Mouse (Mus musculus): ENCODE data around the gene Smyd1.
"Not testable (repeated sequence)": the region's sequence is repeated elsewhere in the genome, so short reads cannot be mapped to it uniquely, and the experiment has no call there.

The Smyd1 gene

DNA sequence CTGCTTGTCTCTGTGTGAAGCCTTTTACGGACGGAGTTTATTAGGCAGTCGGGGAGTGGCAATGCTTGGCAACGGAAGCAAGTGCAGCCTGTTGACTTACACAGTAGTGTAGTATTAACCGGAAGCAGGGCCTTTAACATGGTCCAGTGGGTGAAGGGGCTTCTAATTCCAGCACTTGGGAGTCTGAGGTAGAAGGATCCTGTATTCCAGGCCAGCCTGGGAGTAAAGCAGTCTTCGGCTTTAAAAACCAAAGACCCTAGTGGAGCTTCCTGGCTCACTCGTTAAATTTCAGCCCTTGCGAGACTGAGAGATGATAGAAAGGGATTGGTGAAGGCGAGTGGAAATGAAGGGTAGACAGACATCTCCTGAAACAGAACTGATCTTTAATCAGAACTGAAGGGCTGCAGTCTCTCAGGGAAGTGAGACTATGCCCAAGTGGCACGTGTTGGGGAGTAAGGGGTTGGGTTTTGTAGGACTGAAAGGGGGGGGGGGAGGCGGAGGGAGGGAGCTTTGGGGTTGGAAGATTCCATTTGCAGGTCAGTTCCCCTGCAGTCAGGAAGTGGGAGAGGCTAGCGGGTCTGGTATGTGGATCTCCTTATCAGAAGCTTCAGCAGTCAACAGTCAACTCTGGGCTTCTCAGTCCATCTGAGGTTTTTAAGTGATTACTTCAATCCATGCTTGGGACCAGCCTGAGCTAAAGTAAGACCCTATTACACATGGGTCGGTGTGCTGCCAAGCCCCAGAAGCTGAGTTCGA is 51.6 kb downstream of the Smyd1 start:
- in situ Hi-C loops (cut with MboI; ENCODE audit: low pct_unique_long_range_greater_than_20kb in 1 of 2, low sequenced_read_pairs in 2 of 2, unreplicated experiment in 1 of 2): no loop called here

DNA sequence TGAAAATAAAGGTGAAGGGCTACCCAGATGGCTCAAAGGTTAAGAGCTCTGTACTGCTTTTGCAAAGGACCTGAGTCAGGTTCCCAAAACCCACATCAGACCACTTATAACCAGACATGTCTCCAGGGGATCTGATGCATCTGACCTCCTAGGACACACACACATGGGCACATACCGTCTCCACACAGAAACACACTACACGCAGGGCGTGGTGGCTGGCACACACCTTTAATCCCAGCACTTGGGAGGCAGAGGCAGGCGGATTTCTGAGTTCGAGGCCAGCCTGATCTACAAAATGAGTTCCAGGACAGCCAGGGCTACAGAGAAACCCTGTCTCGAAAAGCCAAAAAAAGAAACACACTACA is 52.4 kb downstream of the Smyd1 start:
- in situ Hi-C loops (cut with MboI; ENCODE audit: low pct_unique_long_range_greater_than_20kb in 1 of 2, low sequenced_read_pairs in 2 of 2, unreplicated experiment in 1 of 2): not testable (repeated sequence)

DNA sequence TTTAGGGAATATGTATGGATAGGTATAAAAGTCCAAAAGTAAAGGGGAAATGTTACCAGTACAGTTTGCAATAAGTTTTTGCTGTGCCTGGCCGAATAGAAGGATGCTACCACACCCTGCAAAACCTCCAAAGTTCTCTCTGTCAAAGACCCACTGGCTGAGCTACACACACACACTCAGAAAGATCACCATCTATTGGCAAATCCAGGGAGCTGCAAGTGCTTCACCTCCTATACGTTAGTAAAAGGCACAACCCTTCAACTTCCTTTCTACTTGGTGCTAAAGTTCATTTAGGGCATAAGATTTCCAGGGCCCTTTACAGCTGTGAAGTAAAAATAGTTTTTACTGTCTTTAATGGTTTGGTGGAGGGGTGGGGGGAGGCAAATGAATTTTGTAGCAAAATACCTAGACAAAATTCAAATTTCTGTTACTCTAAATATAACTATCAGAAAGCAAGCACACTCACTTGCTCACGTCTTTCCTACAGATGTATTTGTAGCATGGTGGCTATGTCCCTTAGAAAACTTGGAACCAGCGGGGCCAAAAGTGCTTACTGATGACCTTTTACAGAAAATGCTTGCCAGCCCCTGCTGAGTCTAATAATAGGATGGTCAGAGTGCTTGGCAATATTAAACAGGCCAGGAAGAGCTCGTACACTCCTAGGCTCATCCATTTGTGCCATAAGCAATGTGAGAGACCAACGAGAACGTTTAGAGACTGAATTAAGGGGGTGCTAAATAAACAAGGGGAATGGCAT is 52.9 kb downstream of the Smyd1 start:
- in situ Hi-C loops (cut with MboI; ENCODE audit: low pct_unique_long_range_greater_than_20kb in 1 of 2, low sequenced_read_pairs in 2 of 2, unreplicated experiment in 1 of 2): no loop called here

DNA sequence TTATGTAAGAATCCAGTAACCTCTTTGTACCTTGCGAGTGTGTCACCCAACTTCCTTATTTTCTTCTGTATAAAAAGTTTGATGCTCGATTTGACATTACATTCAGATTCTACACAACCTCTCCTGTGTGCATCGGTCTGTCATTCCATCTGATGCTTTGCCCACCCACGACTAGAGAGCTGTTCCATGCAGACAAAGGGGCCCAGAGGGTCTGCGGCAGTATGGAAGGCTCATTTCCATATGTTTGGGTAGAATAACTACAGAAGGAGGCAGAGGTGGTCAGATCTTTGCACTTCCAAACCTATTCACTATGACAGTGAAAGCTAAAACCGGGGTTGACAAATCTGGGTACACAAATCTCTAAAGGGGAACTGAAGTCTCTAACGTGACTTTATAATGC is 54.4 kb downstream of the Smyd1 start:
- in situ Hi-C loops (cut with MboI; ENCODE audit: low pct_unique_long_range_greater_than_20kb in 1 of 2, low sequenced_read_pairs in 2 of 2, unreplicated experiment in 1 of 2): not testable (repeated sequence)

DNA sequence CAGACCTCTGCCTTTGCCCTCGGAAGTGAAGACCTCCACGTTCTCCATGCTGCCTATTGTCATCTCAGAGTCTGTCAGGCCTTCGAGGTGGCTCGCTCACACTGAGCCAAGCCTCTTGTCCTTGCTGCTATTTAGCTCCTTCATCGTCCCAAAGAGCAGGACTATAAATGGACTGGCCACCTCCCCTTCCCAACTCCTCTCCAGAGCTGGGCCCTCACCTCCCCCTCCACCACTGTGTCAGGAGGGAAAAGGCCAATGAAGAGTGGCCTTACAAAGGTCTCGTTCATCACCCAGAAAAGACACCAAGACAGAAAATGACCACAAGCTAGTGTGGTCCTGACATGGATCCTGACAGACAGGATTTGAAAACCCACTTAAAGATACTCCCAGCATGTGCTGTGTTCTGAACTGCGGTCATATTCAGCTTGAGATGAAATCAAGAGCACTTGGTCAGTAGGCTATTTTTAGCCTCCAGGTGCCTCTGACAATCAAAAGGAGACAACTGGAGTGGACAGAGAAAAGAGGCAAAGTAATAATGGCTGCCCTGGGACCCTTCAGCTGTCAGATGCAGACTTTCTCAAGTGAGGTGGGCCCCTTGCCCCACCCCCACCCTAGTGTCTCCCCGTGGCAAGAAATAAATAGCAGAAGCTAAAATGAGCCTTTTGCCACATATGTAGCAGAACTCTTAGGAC is 59.7 kb downstream of the Smyd1 start:
- in situ Hi-C loops (cut with MboI; ENCODE audit: low pct_unique_long_range_greater_than_20kb in 1 of 2, low sequenced_read_pairs in 2 of 2, unreplicated experiment in 1 of 2): no loop called here

DNA sequence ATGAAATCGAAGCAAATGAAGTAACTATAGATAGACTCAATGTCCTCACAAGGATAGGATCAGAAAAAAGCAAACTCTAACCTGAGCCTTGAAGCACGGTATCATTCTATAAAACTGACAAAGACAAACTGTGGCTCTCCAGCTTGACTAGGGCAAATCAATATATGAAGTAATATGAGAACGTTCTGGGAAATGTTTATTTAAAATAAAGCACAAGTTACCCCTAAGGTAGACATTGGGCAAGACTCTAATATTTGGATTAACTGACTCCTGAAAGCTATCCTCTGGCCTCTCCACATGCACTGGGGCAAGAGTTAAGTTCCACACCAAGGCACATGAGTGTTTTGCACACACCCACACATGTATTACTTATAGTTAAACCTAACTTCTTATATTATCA is 61.0 kb downstream of the Smyd1 start:
- in situ Hi-C loops (cut with MboI; ENCODE audit: low pct_unique_long_range_greater_than_20kb in 1 of 2, low sequenced_read_pairs in 2 of 2, unreplicated experiment in 1 of 2): no loop called here

DNA sequence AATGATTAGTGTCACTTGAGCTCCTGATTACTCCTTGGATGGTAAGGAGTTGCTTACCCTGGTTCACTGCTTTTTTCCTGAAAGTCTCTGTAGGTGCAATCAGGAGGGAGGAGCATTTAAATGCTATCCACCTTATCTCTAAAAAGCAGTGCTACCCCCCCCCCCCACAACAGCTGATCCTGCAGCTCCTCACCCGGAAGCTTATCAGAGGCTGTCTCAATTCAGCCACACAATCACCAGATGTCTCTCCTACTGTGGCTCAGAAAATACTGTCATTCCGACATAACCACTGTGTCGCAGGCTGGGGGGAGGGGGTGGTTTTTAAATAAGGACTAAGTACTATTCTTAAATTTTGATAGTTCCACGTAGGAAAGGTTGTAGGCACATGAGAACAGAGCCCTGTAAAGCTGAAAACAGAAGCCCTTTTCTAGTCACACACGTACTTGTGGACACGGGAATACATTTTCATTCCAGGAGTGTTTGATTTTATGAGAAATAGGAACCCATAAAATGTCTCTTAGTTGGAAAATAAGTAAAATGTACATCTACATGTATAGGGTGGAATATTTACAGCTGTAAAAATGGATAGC is 61.9 kb downstream of the Smyd1 start:
- in situ Hi-C loops (cut with MboI; ENCODE audit: low pct_unique_long_range_greater_than_20kb in 1 of 2, low sequenced_read_pairs in 2 of 2, unreplicated experiment in 1 of 2): no loop called here

DNA sequence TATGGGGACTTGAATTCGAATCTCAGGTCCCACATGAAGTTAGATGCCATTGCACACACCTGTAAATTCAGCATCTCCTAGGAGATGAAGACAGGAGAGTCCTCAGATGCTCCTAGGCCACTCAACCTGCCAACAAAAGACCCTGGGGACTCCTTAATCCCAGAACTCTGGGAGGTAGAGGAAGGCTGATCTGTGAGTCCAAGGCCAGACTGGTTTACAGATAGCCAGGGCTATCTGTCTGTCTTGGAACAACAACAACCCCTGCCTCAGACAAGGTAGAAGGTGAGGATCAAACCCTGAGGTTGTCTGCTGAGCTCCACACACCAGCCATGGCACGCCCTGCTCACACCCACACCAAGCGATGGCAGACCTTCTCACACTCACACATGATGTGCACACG is 62.9 kb downstream of the Smyd1 start:
- in situ Hi-C loops (cut with MboI; ENCODE audit: low pct_unique_long_range_greater_than_20kb in 1 of 2, low sequenced_read_pairs in 2 of 2, unreplicated experiment in 1 of 2): no loop called here

DNA sequence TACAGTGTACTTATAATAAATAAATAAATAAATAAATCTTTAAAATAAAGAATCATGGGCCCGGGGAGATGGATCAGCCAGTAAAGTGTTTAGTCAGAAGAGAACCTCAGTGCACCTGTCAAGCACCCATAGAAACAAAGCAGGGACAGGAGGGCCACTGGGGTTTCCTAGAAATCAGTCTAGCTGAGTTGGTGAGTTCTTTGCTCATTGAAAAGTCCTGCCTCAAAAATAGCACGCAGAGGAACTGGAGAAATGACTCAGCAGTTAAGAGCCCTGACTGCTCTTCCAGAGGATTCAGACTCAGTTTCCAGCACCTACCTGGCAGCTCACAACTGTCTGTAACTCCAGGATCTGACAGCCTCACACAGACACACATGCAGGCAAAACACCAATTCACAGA is 63.5 kb downstream of the Smyd1 start:
- in situ Hi-C loops (cut with MboI; ENCODE audit: low pct_unique_long_range_greater_than_20kb in 1 of 2, low sequenced_read_pairs in 2 of 2, unreplicated experiment in 1 of 2): no loop called here

DNA sequence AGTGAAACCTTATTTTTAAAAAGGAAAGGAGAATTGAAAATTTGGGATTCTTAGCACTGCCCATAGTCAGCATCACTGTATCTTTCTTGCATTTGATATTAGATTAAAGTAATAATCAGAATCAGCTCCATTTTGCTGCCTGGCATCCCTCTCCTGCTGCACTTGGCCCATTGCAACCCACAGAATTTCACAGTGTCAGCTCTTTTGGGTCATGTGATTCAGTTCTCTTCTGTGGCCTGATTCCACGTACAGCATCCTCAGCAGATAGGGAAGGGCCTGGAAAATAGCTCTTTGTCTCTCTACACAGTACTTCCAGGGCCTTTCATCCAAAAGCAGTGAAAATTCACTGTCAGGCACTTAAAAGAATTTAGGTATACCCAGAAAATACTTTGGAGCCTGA is 64.7 kb downstream of the Smyd1 start:
- in situ Hi-C loops (cut with MboI; ENCODE audit: low pct_unique_long_range_greater_than_20kb in 1 of 2, low sequenced_read_pairs in 2 of 2, unreplicated experiment in 1 of 2): no loop called here

DNA sequence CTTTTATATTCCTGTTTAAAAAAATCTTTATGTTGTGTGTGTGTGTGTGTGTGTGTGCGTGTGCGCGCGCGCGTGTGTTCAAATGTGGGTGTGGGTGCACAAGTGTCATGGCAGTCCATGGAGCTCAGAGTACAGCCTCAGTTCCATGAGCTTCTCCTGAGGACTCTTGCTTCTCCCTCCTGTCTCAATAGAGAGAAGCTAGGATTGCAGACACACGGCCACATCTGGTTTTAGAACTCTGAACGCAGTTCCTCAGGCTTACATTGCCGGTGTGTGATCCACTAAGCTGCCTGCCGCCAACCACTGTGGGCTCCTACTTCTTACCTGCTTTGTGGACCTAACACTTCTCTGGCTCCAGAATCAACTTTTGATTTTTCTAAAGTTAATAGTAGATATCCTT is 65.9 kb downstream of the Smyd1 start:
- in situ Hi-C loops (cut with MboI; ENCODE audit: low pct_unique_long_range_greater_than_20kb in 1 of 2, low sequenced_read_pairs in 2 of 2, unreplicated experiment in 1 of 2): no loop called here

DNA sequence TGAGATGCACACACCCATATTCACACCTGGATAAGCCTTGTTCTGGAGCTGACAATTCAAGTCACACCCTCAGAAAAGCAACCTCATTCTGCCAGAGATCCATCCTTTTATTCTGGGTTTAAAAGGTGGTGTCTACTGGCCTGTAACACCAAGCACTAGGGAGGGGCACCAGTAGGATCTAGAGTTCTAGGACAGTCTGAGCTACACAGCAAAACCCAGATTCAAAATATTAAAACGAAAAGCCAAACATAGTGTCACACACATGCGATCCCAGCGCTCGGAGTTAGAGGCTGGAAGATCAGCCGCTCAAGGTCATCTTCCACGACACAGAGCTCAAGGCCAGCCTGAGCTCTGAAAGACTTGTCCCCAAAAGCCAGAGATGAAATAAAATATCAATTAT is 67.6 kb downstream of the Smyd1 start:
- in situ Hi-C loops (cut with MboI; ENCODE audit: low pct_unique_long_range_greater_than_20kb in 1 of 2, low sequenced_read_pairs in 2 of 2, unreplicated experiment in 1 of 2): no loop called here

DNA sequence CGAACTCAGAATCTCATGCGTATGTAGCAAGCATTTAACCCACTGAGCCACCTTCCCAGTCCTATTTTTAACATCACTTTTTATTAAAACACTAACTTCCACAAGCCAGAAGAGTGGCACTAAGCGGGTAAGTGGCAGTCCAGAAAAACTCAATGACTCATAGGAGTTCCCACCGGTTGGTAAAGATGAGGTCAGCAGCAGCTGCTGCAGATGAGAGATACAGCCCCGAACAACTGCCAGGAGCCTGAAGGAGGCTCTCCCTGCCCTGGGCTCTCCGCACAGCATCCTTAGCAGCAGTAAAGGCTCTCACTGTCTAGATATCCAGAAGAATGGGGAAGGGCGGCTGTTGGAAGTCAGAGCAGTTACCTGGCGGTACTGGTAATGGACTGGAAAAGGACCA is 71.1 kb downstream of the Smyd1 start:
- in situ Hi-C loops (cut with MboI; ENCODE audit: low pct_unique_long_range_greater_than_20kb in 1 of 2, low sequenced_read_pairs in 2 of 2, unreplicated experiment in 1 of 2): no loop called here

DNA sequence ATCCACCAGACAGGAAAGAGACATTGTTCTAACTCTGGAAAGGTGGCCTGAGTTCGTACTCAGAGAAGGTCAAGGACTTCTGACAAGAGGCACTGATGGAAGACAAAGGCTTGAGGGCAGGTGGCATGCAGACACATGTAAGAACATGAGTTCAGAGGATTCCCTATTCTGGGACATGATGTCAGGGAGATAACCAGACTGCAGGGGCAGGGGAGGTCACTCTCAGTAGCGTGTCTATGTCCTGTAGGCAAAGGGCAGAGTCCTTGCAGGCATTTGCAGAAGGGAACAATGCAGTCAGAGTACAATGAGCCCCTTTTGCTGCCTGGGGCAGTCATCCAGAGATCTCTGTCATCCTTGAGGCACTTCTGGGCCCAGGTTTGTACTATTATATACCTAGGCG is 72.4 kb downstream of the Smyd1 start:
- in situ Hi-C loops (cut with MboI; ENCODE audit: low pct_unique_long_range_greater_than_20kb in 1 of 2, low sequenced_read_pairs in 2 of 2, unreplicated experiment in 1 of 2): no loop called here

DNA sequence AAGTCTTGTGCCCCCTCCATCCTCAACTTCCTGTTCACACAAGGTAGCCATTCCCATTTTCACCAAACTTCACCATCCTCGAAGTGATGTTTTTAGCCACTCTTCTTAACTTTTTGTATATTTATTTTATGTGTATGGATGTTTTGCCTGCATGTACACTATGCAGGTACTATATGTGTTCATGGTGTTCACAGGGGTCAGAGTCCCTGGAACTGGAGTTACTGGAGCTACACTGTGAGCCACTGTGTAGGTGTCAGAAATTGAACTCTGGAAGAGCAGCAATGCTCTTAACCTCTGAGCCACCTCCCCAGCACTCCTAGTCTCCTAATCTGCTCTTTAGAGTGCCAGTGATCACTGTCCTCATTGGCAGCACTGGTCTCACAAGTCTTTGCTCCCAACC is 73.6 kb downstream of the Smyd1 start:
- in situ Hi-C loops (cut with MboI; ENCODE audit: low pct_unique_long_range_greater_than_20kb in 1 of 2, low sequenced_read_pairs in 2 of 2, unreplicated experiment in 1 of 2): no loop called here

DNA sequence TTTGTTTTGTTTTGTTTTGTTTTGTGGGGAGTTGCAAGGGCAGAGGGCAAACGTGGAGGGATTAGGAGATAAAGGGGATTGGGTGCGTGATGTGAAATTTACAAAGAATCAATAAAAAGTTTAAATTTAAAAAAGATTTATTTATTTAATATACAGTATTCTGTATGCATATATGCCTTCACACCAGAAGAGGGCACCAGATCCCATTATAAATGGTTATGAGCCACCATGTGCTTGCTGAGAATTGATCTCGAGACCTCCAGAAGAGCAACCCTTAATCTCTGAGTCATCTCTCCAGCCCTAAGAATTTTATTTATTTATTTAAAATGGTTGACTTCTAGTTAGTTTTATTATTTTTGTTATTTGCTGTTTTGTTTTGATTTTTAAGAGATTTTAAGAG is 78.8 kb downstream of the Smyd1 start:
- in situ Hi-C loops (cut with MboI; ENCODE audit: low pct_unique_long_range_greater_than_20kb in 1 of 2, low sequenced_read_pairs in 2 of 2, unreplicated experiment in 1 of 2): no loop called here

DNA sequence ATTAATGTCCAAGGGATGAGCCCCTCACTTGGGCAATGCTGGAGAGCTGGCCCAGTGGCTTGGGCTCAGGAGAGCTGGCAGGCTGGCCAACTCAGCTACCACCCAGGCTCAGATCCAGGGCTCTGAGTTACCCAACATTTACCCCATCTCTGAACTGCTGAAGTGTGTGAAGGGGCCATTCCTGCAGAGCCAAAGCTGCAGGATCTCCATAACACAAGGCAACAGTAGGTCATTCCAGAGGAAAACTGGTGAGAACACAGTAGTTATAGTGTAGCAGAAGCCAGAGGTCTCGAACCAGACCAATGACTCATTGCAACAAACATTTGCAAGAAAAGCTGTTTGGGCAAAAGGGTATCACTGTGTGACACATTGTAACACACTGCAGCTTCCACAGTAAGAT is 79.2 kb downstream of the Smyd1 start:
- in situ Hi-C loops (cut with MboI; ENCODE audit: low pct_unique_long_range_greater_than_20kb in 1 of 2, low sequenced_read_pairs in 2 of 2, unreplicated experiment in 1 of 2): no loop called here

DNA sequence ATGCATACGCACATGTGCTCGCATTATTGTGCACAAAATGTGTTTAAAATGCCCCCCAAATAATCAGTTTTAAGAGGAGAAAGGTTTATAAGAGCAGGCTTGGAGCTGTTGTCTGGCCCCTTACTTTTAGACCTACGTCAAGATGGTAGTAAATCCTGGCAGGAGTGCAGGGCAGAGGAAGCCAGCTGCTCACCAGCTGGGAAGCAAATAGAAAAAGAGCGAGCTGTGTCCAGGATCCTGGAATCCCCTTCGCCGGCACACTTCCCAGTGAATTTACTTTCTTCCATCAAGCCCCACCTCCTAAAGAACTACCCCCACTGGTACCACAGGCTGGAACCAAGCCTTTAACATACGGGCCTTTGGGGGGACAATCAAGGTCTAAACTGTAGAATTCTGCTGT is 81.2 kb downstream of the Smyd1 start:
- in situ Hi-C loops (cut with MboI; ENCODE audit: low pct_unique_long_range_greater_than_20kb in 1 of 2, low sequenced_read_pairs in 2 of 2, unreplicated experiment in 1 of 2): no loop called here

DNA sequence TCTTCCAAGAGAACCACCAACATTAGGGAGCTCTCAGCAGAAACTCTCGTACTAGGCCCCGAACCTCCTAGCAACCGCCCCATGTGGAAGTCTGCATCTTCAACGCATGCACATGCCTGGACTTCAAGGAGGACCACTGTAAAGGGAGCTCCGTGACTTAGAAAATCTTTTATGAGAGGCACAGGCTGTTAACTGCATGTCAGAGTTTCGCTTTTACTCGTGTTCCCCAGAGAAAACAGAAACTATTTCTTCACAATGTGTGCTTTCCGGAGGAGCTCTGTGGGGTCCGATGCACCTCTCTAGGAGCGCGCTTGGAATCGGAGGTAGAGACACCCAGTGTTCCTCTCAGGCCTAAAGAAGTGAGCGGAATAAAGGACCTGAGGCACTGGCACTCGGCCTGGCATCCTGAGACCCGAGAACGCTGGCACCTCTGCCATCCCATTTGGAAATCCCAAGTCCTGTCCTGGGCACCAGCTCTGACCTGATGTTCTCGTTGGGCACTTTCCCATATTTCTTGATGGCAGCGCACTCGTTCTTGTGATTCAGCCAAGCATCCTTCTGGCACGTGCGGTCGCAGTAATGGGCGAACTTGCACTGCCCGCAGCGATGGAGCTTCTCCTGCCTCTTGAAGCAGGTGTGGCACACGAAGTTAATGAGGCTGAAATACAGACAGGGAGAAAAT is 82.8 kb downstream of the Smyd1 start:
- in situ Hi-C loops (cut with MboI; ENCODE audit: low pct_unique_long_range_greater_than_20kb in 1 of 2, low sequenced_read_pairs in 2 of 2, unreplicated experiment in 1 of 2): no loop called here

Data from mouse embryonic stem cell (cell line).